8 mouse cellular contexts compared by ENCODE assay signal in genomic region chr12:44268728-44269302, GRCm38 (mm10). TPM values are rescaled to one million over a fixed set of nuclear protein-coding genes. Genes with fewer than 3 reads are reported as not detected.
DNase-seq lines count a peak whose midpoint lies in the region; ATAC-seq and TF ChIP-seq lines count a peak whose summit lies in the region.

No protein-coding gene starts in this region.

- peak; percentile 100 for DNase-seq in gastrocnemius, postnatal 10 days
- peak; percentile 98 to 99 for DNase-seq in left cerebral cortex, postnatal 10 days (ENCODE audit: extremely low spot score in 1 of 2, low spot score in 2 of 2)
- DNase-seq in right cerebral cortex, postnatal 25 days, result peak; percentile 99
- DNase-seq in urinary bladder, postnatal 4 days (ENCODE audit: low spot score in 2 of 2), result peak; percentile 98 to 100

- TF ChIP-seq POLR2A in cortical plate, adult 2 months (IDR thresholded peaks at IDR 0.05; ENCODE audit: extremely low read depth, insufficient read depth, low read length), result peak; percentile 75

- peak overlapping the region; percentile 49 for H3K4me3 ChIP-seq in cortical plate, adult 2 months (ENCODE audit: insufficient read depth, low read length)

- TF ChIP-seq CTCF in cortical plate, adult 2 months (IDR thresholded peaks at IDR 0.05; ENCODE audit: extremely low read depth, insufficient read depth, low read length), result no peak

- ATAC-seq in activated CD4-positive, CD25-positive, alpha-beta regulatory T cell, adult 4 months, result peak; percentile 90
- ATAC-seq in inflammation-experienced regulatory T-cells, adult 6 months, result peak; percentile 92
- peak; percentile 97 for ATAC-seq in megakaryocyte-erythroid progenitor cell, adult 5-6 weeks (replicated peaks; ENCODE audit: low FRiP score, low TSS enrichment, poor library complexity, severe bottlenecking)

- peak overlapping the region; percentile 81 for H3K27ac ChIP-seq in cortical plate, adult 2 months (ENCODE audit: insufficient read depth, low read length)

- H3K4me1 ChIP-seq in cortical plate, adult 2 months (ENCODE audit: control insufficient read depth, insufficient read depth, low read length), result no peaks in the 10 kb centered on the region

- intact Hi-C loops in left cerebral cortex, postnatal 10 days (cut with DNase I), result loop anchor here (2.0 kb wide), 1 partner anchor 58 kb away; the partner anchor contains the start of gene Dnajb9

RNA-seq across cellular contexts. Expression of gene Pnpla8, which starts 47.6 kb away (rescaled TPM):
- 10 to 100 TPM; 23.4 to 25.4 TPM for polyA plus RNA-seq in activated CD4-positive, CD25-positive, alpha-beta regulatory T cell, adult 4 months (2017; shearing (Covaris generic))
- 85.4 and 90.8 TPM in 2 replicates for polyA plus RNA-seq in cortical plate, adult 2 months (2012; rRNA removed)
- total RNA-seq in gastrocnemius, postnatal 10 days (2021), result 10 to 100 TPM; 58.3 to 68.8 TPM
- polyA plus RNA-seq in inflammation-experienced regulatory T-cells, adult 6 months (2017; shearing (Covaris generic)), result 10 to 100 TPM; 21.3 to 26.0 (median 23.1) TPM
- 100 to 1,000 TPM; 118 to 122 TPM for total RNA-seq in left cerebral cortex, postnatal 10 days (2021)
- 22.4 and 26.2 TPM in 2 replicates for total RNA-seq in megakaryocyte-erythroid progenitor cell, adult 5-6 weeks (2014; fragmentation: Nextera tagmentation)
- total RNA-seq in megakaryocyte-erythroid progenitor cell, adult 5-6 weeks (2017), result 37.3 and 51.8 TPM in 2 replicates

RNA-seq across cellular contexts. Expression of gene Dnajb9, which starts 58.7 kb away (rescaled TPM):
- polyA plus RNA-seq in activated CD4-positive, CD25-positive, alpha-beta regulatory T cell, adult 4 months (2017; shearing (Covaris generic)), result 1 to 10 TPM; 8.7 to 9.0 TPM
- 25.0 and 25.2 TPM in 2 replicates for polyA plus RNA-seq in cortical plate, adult 2 months (2012; rRNA removed)
- total RNA-seq in gastrocnemius, postnatal 10 days (2021), result 10 to 100 TPM; 15.5 to 17.7 TPM
- polyA plus RNA-seq in inflammation-experienced regulatory T-cells, adult 6 months (2017; shearing (Covaris generic)), result 10 to 100 TPM; 10.7 to 12.6 (median 12.6) TPM
- 10 to 100 TPM; 29.0 to 30.7 TPM for total RNA-seq in left cerebral cortex, postnatal 10 days (2021)
- total RNA-seq in megakaryocyte-erythroid progenitor cell, adult 5-6 weeks (2014; fragmentation: Nextera tagmentation), result 9.8 and 18.2 TPM in 2 replicates
- 43.4 and 54.2 TPM in 2 replicates for total RNA-seq in megakaryocyte-erythroid progenitor cell, adult 5-6 weeks (2017)

RNA-seq across cellular contexts. Expression of gene Nrcam, which starts 59.9 kb away (rescaled TPM):
- under 1 TPM in 1 of 2 experiments, not detected in 1; 0.42 TPM for polyA plus RNA-seq in activated CD4-positive, CD25-positive, alpha-beta regulatory T cell, adult 4 months (2017; shearing (Covaris generic))
- polyA plus RNA-seq in cortical plate, adult 2 months (2012; rRNA removed), result 178 and 188 TPM in 2 replicates
- total RNA-seq in gastrocnemius, postnatal 10 days (2021), result 1 to 10 TPM; 3.6 to 4.7 TPM
- under 1 TPM in 2 of 3 experiments, not detected in 1; 0.08 to 0.24 TPM for polyA plus RNA-seq in inflammation-experienced regulatory T-cells, adult 6 months (2017; shearing (Covaris generic))
- total RNA-seq in left cerebral cortex, postnatal 10 days (2021), result 100 to 1,000 TPM; 453 to 458 TPM
- total RNA-seq in megakaryocyte-erythroid progenitor cell, adult 5-6 weeks (2014; fragmentation: Nextera tagmentation), result 0.17 and 2.8 TPM in 2 replicates
- 5.0 TPM in 1 of 2 replicates, not detected in the other for total RNA-seq in megakaryocyte-erythroid progenitor cell, adult 5-6 weeks (2017)

Comparison
In these comparisons a context has a peak if more than half of its experiments do, and no peak if none do; other contexts are left out.
1. Peak in every context shown above with its lines: DNase-seq, ATAC-seq, H3K4me3 ChIP-seq and H3K27ac ChIP-seq.
2. RNA of gene Nrcam, which starts 59.9 kb away (total RNA-seq): 453 to 458 TPM in left cerebral cortex, postnatal 10 days; 3.6 to 4.7 TPM in gastrocnemius, postnatal 10 days and 0.17 to 5.0 TPM in megakaryocyte-erythroid progenitor cell, adult 5-6 weeks; every median in the first group is over 10 times any median in the second.